Mouse (Mus musculus) adrenal gland, adult 18-20 months (tissue): ENCODE results near the gene Cby3. TPM values are rescaled to one million over a fixed set of nuclear protein-coding genes. Genes with fewer than 3 reads are reported as not detected.
"Not testable (repeated sequence)": the region's sequence is repeated elsewhere in the genome, so short reads cannot be mapped to it uniquely, and the experiment has no call there.

Experiments
- DNase-seq, 2 experiments: peaks; one replicate each; pipeline ENCODE4 v3.0.0; 2021 to 2022; ENCODE audit warnings: low spot score in 2 of 2
- total RNA-seq, 2 experiments: library from RNA; stranded (reverse); gene quantifications; 1 replicate in 1 of 2; 2 replicates in 1 of 2; pipeline ENCODE4 v1.2.3; 2021

The Cby3 gene
- total RNA-seq, 2 experiments from 2014 or later: not detected

DNA sequence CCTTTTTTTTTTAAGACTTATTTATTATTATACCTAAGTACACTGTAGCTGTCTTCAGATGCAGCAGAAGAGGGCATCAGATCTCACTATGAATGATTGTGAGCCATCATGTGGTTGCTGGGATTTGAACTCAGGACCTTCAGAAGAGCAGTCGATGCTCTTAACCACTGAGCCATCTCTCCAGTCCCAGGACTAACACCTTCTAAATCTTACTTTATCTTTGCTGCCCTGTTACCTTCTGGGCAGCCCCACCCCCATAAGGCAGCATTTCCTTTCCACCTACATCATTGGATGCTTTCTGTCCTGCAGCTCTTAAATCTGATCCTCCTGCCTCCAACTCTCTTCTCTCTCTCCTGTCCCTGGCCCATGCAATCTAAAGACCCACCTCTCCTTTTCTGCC, 7.0 kb downstream of the Cby3 start:
- not testable (repeated sequence) for DNase-seq

DNA sequence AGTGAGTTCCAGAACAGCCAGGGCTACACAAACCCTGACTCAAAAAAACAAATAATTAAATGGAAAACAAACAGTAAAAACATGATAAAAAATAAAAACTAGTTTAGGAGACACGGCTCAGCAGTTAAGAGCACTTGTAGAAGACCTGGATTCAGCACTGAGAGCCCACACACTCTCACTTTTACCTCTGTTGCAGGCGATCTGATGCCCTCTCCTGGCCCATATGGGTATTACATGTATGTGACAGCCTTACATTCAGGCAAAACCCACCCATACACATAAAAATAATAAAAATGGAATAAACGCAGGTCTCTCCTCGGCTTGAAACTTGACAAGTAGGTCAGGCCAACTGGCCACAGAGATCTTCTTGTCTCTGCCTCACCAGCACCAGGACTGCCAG, 10.3 kb downstream of the Cby3 start:
- peak; percentile 63 to 79 for DNase-seq

- no peak for DNase-seq
Observed at GRCm38 (mm10) chr11:50365322-50365721, 11.1 kb downstream of the Cby3 start.

DNA sequence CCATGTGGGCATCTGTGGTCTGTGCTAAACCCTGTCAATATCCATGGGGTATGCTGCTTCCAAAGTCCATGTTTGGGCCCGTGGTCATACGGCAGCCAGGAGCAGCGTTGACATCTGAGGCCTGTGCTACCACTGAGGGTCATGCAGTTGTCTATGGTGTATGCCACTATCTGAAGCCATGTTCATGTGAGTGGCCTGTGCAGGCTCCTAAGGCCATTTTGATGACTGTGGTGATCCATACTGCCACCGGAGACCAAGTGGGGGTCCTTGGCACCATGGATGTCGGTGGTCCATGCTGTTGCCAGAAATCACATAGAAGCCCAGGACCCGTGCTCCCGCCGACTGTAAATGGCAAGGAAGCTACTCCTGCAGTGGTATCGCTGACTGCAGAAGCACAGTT, 13.3 kb downstream of the Cby3 start:
- peak in 1 of 2 experiments; percentile 17 for DNase-seq

GRCm38 (mm10) chr11:50369360-50369911, 15.2 kb downstream of the Cby3 start:
- no peak for DNase-seq

DNA sequence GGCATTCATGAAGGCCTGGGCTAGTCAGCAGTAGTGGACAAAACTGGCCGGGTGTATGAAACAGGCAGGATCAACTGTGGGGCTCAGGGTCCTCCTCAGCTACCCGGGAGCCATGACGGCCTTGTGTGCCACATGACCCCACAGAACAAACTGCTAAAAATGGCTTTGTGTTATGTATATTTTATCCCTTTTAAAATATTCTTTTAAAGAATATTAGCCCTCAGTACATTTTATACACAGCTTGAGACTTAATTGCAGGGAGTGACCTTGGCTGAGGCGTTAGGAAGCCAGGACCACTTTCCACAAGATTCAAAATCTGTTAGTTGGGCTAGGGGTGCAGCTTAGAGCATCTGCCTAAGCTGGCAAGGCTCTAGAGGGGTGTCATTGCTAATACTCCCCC, 16.7 kb downstream of the Cby3 start:
- peak in 1 of 2 experiments; percentile 20 for DNase-seq

DNA sequence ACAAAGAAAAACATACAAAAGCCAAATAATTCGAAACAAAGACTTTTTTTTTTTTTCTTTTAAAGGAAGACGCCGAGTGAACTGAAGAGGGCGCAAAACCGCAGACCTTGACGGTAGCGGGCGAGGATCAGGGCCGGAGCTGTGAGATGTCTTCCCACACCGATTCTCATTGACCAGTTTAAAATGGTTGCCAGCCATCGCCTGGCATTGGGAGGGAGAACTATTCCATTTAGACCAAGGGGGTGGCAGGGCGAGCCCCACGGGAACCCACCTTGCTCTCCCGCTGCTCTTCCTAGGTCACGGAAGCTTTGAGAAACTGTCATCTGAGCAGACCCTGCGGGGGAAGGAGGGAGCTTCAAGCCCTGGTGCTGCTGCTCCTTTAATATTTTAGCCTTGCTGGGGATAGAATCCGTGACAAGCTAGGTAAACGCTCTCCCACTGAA, 17.2 kb downstream of the Cby3 start:
- peak; percentile 61 for DNase-seq

- DNase-seq: peak in 1 of 2 experiments; percentile 4
Observed at GRCm38 (mm10) chr11:50371911-50372310, 17.6 kb downstream of the Cby3 start.

GRCm38 (mm10) chr11:50373086-50373485, 18.8 kb downstream of the Cby3 start:
- no peak for DNase-seq

DNA sequence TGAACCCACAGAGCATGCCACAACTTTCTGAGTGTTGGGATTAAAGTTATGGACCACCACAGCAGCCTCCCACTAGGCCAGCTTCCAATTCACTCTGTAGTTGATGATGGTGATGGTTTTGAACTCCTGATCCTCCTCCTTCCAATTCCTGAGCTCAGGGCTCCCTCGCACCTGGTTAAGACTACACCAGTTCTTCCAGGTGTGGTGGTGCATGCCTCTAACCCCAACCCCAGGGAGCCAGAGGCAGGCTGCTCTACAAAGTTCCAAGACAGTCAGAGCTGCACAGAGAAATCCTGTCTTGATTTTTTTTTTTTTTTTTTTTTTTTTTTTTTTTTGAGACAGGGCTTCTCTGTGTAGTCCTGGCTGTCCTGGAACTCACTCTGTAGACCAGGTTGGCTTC, 19.4 kb downstream of the Cby3 start:
- DNase-seq: peak in 1 of 2 experiments; percentile 15

GRCm38 (mm10) chr11:50374286-50375015, 20.2 kb downstream of the Cby3 start:
- peak in 1 of 2 experiments; percentile 15 for DNase-seq

- DNase-seq: peak in 1 of 2 experiments; percentile 11
Observed at GRCm38 (mm10) chr11:50375421-50375820, 21.2 kb downstream of the Cby3 start.

GRCm38 (mm10) chr11:50376156-50376790, 22.0 kb downstream of the Cby3 start:
- DNase-seq: no peak

DNA sequence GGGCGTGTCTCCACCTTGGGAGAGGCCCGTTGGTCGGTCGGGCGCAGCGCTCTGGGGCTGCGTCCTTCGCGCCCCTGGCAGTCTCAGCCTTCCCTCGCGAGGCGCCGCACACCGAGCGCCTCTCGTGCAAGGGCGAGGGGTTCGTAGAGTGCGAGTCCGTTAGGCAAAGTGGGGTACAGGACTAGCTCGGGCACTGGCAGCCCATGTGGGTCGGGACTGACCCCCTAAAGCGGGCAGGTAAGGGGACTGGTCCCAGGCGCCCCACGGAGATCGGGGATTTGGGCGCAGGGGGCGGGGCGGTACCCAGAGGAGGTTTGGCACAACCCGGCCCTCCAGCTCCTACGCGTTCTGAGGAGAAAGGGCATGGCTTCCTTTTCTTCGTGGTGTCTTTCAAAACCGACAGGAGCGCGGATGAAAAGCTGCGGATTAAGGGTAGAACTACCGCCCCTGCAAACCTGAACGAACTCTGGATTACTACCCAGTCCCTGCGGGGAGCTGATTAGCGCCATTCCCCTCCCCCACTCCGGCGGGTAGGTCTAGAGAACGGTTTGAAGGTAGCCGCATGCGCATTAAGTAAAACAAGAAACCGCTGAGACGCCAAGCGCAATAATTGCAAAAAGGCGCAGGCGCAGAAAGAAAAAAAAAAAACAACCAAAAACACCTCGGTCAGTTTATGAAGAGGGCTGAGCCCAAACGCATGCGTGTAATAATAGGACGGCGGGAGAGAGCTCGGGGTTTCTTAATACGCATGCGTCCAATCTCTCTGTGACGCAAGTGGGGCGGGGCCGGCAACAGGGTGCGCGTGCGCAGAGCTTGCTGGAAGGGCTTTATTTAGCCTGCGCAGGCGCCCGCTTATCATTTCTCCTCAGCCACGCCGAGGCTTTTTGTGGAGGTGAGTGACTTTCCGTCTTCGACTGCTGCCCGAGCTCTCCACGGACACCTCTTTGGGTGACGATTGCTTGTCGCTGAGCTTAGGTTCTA, 22.9 kb downstream of the Cby3 start, which contains the start of gene Hnrnph1:
Gene Hnrnph1, plus strand, starts transcription at position 80 of the 981 bp plus-strand sequence.
- peak; percentile 98 for DNase-seq

DNA sequence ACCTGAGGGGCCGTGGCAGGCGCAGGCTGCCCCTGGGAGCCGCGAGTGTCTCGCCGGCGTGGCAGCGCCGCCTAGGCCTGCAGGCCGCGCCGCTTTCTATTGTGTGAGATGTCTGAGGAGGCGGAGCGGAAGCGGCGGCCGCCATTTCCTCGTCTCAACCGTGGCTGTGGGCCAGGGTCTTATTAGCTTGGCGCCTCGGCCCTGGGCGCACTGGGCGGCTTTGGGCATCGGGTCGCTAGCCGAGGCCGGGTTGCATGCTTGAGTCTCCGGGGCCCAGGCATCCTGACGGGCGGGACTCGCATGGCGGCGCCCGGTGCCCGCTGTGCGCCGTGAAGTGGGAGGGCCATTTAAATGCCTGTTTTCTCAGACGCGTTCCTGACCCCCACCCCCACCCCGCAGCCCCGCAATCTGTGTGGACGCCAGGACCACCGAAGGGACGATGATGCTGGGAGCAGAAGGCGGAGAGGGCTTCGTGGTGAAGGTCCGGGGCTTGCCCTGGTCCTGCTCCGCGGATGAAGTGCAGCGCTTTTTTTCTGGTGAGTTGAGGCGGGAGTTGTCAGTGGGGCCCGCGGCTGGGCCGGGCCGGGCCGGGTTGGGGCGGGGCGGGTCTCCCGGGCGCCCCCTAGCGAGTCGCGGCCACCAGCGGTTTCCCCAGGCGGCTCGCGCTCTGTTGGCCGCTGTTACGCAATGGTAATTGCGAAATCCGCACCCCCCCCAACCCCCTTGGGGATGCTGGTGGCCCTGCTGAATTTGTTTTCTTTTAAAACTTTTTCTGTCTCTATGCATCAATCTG, 23.8 kb downstream of the Cby3 start:
- DNase-seq: peak; percentile 91 to 92

- no peak for DNase-seq
Observed at GRCm38 (mm10) chr11:50379023-50379752, 24.9 kb downstream of the Cby3 start.

GRCm38 (mm10) chr11:50381311-50381710, 27.0 kb downstream of the Cby3 start:
- no peak for DNase-seq

DNA sequence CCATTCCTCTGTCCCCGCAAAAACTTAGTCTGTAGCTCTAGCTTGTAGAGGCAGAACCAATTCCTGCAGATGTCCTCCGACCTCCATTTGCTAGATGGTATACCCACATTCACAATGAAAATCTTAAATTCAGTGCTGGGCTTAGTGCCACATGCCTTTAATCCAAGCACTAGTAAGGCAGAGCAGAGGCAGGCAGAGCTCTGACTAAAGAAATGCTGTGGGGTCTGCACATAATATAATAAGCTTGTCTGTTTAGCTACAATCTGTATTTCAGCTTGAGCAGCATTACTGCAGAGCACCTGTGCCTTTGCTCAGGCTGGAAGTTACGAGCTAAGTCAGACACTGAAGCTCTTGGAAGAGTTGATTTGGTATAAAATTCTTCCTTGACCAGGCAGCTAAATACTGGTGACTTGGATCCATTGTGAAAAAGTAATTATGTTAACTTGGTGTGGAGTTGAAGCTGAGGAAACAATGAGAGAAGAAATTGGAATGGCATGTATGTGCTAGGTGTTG, 33.0 kb downstream of the Cby3 start:
- no peak for DNase-seq

DNA sequence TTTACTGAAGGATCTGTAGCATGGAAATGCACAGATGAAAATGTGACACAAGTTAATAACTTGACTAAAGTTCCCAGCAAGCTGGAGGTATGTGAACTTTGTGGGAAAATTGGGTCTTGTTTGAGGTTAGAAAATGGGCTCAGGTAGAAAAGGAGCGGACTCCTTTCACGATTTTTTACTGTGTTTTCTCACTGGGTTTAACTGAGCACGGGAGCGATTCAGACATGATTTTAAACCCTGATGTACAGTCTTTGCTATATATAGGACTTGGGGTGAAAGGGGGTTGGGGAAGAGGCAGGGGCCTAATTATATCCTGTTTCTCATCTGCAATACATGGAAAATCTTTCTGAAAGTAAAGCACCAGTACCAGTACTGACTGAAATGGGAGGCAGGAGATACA, 33.4 kb downstream of the Cby3 start:
- DNase-seq: no peak
